Mouse (Mus musculus): ENCODE measurements around the gene Fabp6. TPM values are rescaled to one million over a fixed set of nuclear protein-coding genes. Genes with fewer than 3 reads are reported as not detected.

Fabp6 gene
- not detected in 2 replicates for polyA plus RNA-seq (2012; ENCODE audit: low replicate concordance)

GRCm38 (mm10) chr11:43601440-43601839 lies at the start of gene Fabp6:
TSS of gene Fabp6 (minus strand) at chr11:43601540.

DNA sequence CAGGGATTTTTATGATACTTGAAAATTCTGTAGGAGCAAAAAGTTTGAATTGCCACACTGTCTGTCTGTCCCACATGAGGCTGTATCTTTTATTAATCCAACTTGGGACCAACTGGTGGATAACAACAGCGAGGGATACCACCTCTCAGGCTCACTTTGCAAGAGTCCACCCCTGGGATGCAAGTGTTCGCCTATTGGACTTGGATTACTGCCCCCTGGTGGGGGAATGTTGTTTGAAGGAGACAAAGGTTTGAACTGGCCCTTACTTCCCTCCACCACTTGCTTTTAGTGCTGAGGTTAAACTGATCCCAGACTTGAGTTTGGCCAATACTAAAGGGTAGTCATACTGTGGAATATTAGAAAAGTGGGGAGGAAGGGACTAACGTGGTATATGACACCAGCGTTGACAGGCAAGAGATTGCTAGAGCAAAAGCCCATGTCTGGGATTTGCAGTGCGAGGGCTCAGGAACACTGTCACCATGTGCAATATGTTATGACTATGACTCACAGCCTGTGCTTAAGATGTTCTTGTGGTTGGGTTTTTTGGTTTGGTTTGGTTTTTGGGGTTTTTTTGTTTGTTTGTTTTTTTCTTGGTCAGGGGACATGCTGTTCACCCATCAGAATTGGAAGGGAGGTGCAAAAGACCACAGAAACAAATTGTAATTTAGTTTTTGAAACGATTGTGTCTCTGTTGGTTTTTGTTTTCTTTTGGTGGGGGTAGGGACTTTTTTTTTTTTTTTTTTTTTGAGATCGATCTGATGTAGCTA lies 14.8 kb downstream of the Fabp6 start, which contains the start of gene 4933415A04Rik:
Gene 4933415A04Rik, plus strand, starts transcription at position 717 of the 767 bp plus-strand sequence.

Other genes with a start within 250 kb of the Fabp6 start
- 6.7 and 13.1 TPM in 2 replicates for gene Pttg1, start 175.3 kb downstream of the Fabp6 start, polyA plus RNA-seq (2012; ENCODE audit: low replicate concordance)
- 1.7 and 2.0 TPM in 2 replicates for gene Slu7, start 167.8 kb downstream of the Fabp6 start, polyA plus RNA-seq (2012; ENCODE audit: low replicate concordance)
- gene C1qtnf2, start 127.3 kb downstream of the Fabp6 start, polyA plus RNA-seq (2012; ENCODE audit: low replicate concordance), result 0.20 and 0.53 TPM in 2 replicates
- gene Ccnjl, start 72.8 kb downstream of the Fabp6 start, polyA plus RNA-seq (2012; ENCODE audit: low replicate concordance), result 0.48 TPM in 1 of 2 replicates, not detected in the other
- not detected in 2 replicates for gene 4933415A04Rik, start 14.5 kb downstream of the Fabp6 start, polyA plus RNA-seq (2012; ENCODE audit: low replicate concordance)
- 6.3 and 9.1 TPM in 2 replicates for gene Pwwp2a, start 80.5 kb upstream of the Fabp6 start, polyA plus RNA-seq (2012; ENCODE audit: low replicate concordance)
- gene Ttc1, start 146.5 kb upstream of the Fabp6 start, polyA plus RNA-seq (2012; ENCODE audit: low replicate concordance), result 2.1 and 13.2 TPM in 2 replicates

All from leukemia stem cell, adult 10-12 weeks (primary cell).